Mouse (Mus musculus) lung, embryonic 14.5 days (tissue): ENCODE measurements around the gene Ass1. TPM values are rescaled to one million over a fixed set of nuclear protein-coding genes. Genes with fewer than 3 reads are reported as not detected.

Experiments
- ATAC-seq: fragments of 200-750 bp; cut with Nextera tagmentation; 2 replicates; pipeline ENCODE4 v1.8.0; 2017; ENCODE audit warnings: mild to moderate bottlenecking, moderate TSS enrichment, moderate library complexity; ENCODE audit not compliant: insufficient read depth
- DNase-seq: peaks from one replicate; pipeline ENCODE4 v3.0.0-alpha.2; 2015
- H3K27ac ChIP-seq: fragments of 300-500 bp; sonication (generic); 2 replicates; pipeline ENCODE4 v1.5.1; 2014; ENCODE audit warnings: low read depth, mild to moderate bottlenecking, moderate library complexity
- H3K27me3 ChIP-seq: fragments of 300-500 bp; sonication (generic); 2 replicates; pipeline ENCODE4 v1.6.1; 2014; ENCODE audit warnings: low read length, control low read depth; ENCODE audit not compliant: insufficient read depth
- H3K36me3 ChIP-seq: fragments of 300-500 bp; sonication (generic); 2 replicates; pipeline ENCODE4 v1.6.1; 2014; ENCODE audit warnings: control low read depth; ENCODE audit not compliant: insufficient read depth
- H3K4me1 ChIP-seq: fragments of 300-500 bp; sonication (generic); 2 replicates; pipeline ENCODE4 v1.6.1; 2014; ENCODE audit warnings: antibody characterized with exemption, control low read depth; ENCODE audit not compliant: insufficient read depth
- H3K4me2 ChIP-seq: fragments of 300-500 bp; sonication (generic); 2 replicates; pipeline ENCODE4 v1.6.1; 2014; ENCODE audit warnings: mild to moderate bottlenecking
- H3K4me3 ChIP-seq: fragments of 300-500 bp; sonication (generic); 2 replicates; pipeline ENCODE4 v1.5.1; 2014; ENCODE audit warnings: low read depth, low read length
- H3K9ac ChIP-seq: fragments of 300-500 bp; sonication (generic); 2 replicates; pipeline ENCODE4 v1.6.1; 2014
- H3K9me3 ChIP-seq: fragments of 300-500 bp; sonication (generic); 2 replicates; pipeline ENCODE4 v1.6.1; 2016; ENCODE audit warnings: low read depth, low read length, control low read depth
- CTCF ChIP-seq: IDR thresholded peaks from 2 replicates; pipeline ENCODE4 v1.5.1; 2016; ENCODE audit warnings: antibody characterized with exemption, low read depth
- WGBS: fragments of 180-500 bp; shearing (Covaris S2); extraction: QIAGEN DNeasy Blood & Tissue Kit; methylation state at CpG from one replicate; pipeline ENCODE4 v1.1.7; 2014; 5-methylcytosine and 5-hydroxymethylcytosine counted together
- polyA plus RNA-seq: library from polyadenylated mRNA; unstranded; fragments of >200 nt; fragmentation: Nextera tagmentation; extraction: Ambion mirVana; gene quantifications from 2 replicates; pipeline ENCODE4 v1.2.1, GENCODE M21; 2014

The Ass1 gene
- polyA plus RNA-seq, 1 experiment from 2014 or later, result 9.1 TPM

DNA sequence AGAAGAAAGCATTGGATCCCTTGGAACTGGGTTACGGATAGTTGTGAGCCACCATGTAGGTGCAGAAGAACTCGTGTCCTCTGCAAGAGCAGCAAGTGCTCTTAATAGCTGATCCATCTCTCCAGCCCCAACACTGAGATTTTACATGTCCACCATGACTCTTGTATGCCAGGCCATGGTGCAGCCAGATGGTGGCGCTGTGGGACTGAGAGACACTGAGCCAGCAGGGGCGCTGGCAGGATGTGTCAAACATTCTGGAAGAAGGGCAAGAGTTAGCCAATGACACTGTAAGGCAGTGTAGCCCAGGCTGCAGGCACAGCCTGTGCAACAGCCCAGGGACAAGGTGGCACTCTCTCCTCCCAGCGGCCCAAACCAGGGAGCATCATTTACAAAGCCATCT is 14.2 kb downstream of the Ass1 start:
- no peak for ATAC-seq

DNA sequence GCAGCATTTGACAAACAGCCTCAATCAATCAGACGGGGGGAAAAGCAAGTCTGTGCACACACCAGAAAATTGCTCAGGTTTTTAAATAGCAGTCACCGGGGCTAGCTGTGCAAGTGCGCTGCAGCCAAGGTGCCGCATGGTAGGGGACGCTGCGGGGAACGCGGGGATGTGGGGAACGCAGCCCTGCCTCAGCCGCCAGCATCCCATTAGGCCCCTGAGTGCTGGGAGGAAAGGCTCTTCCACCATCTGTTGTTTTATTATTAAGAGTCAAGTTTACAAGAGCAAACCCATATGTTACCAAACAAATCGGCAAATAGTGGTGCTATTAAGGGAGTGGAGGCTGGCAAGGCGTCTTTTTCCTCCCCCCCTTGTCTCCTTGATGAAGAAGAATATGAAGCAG is 19.2 kb downstream of the Ass1 start:
- TF ChIP-seq CTCF, result no peak
- 51% methylated on average over 12 of the region's 12 CpGs for WGBS
- no peak for ATAC-seq
- no peak overlapping the region for H3K9ac ChIP-seq
- H3K27ac ChIP-seq, result no peak overlapping the region
- H3K4me3 ChIP-seq, result no peak overlapping the region
- no peaks in the 10 kb centered on the region for H3K27me3 ChIP-seq
- no peak overlapping the region for H3K4me2 ChIP-seq
- H3K9me3 ChIP-seq, result no peaks in the 10 kb centered on the region
- DNase-seq, result no peak
- H3K4me1 ChIP-seq, result no peaks in the 10 kb centered on the region
- H3K36me3 ChIP-seq, result no peaks in the 10 kb centered on the region

More for the DNA sequence above, 14.2 kb downstream of the Ass1 start:
- peak; percentile 95 for TF ChIP-seq CTCF
- no peaks in the 10 kb centered on the region for H3K4me1 ChIP-seq
- no peaks in the 10 kb centered on the region for H3K27me3 ChIP-seq
- H3K36me3 ChIP-seq, result no peaks in the 10 kb centered on the region
- no peak overlapping the region for H3K9ac ChIP-seq
- WGBS, result 30% methylated on average over 5 of the region's 5 CpGs
- peak; percentile 86 for DNase-seq
- no peak overlapping the region for H3K4me2 ChIP-seq
- no peaks in the 10 kb centered on the region for H3K9me3 ChIP-seq
- no peak overlapping the region for H3K4me3 ChIP-seq
- no peak overlapping the region for H3K27ac ChIP-seq

DNA sequence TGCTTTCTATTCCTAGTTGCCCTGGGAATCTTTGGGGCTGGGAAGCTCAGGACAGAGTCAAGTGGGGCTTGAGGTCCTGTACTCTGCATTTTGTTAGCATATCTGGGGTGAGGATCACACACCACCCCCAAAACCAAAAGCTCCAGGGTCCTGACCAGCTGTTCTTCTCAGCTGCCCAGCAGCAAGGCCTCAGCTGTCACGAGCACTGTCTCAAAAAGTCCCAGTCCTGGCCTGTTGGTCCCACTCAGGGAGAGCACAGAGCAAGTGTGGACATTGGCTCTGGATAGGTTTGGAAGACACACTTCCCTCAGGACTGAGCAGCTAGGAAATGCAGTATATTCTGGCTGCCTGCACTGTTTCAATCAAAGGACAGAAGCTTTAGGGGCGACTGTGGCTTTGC is 20.5 kb downstream of the Ass1 start:
- Histone ChIP-seq H3K9ac (no peak overlapping the region), H3K4me3 (no peak overlapping the region), H3K4me2 (no peak overlapping the region), H3K27me3 (no peaks in the 10 kb centered on the region), H3K4me1 (no peaks in the 10 kb centered on the region), H3K9me3 (no peaks in the 10 kb centered on the region), H3K36me3 (no peaks in the 10 kb centered on the region), H3K27ac (no peak overlapping the region)
- WGBS, result 75% methylated on average over 2 of the region's 2 CpGs
- DNase-seq (no peak), ATAC-seq (no peak)
- TF ChIP-seq CTCF, result no peak

DNA sequence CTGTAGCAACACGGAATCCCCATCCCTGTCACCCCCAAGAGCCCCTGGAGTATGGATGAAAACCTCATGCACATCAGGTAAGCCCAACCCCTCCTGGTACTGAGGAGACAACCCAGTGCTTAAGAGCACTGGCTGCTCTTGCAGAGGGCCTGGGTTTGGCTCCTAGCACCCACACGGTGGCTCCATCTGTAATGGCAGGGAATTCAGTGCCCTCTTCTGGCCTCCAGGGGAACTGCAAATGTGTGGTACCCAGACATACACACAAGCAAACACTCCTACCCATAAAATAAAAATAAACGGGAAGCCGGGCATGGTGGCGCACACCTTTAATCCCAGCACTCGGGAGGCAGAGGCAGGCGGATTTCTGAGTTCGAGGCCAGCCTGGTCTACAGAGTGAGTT is 22.3 kb downstream of the Ass1 start:
- H3K4me3 ChIP-seq, result no peak overlapping the region
- DNase-seq, result no peak
- 89% methylated on average over 8 of the region's 8 CpGs for WGBS
- H3K9me3 ChIP-seq, result no peaks in the 10 kb centered on the region
- no peak for ATAC-seq
- no peak overlapping the region for H3K9ac ChIP-seq
- no peaks in the 10 kb centered on the region for H3K27me3 ChIP-seq
- H3K4me2 ChIP-seq, result no peak overlapping the region
- no peak overlapping the region for H3K27ac ChIP-seq
- TF ChIP-seq CTCF, result peak; percentile 33; the same call in 1 of the 2 replicates
- no peaks in the 10 kb centered on the region for H3K36me3 ChIP-seq
- no peaks in the 10 kb centered on the region for H3K4me1 ChIP-seq

DNA sequence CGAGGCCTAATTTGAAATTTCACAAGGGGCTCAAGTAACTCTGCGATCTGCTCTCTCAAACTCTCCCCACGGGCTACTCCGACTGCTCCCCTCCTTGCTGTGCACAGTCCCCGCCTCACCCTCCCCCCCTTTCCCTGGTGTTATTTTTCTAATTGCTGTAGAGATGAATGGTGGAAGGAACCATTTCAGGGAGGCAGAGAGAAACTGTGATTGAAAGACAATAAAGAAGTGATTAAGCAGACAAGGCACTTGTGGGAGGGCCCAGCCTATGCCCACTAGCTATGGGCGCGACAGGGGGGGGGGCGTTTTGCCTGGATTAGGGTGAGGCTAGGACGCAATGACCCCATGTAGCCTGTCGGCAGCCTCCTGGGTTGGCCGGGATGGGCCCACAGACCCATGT is 23.2 kb downstream of the Ass1 start:
- no peak for TF ChIP-seq CTCF
- no peak overlapping the region for H3K27ac ChIP-seq
- H3K4me1 ChIP-seq, result no peaks in the 10 kb centered on the region
- H3K4me3 ChIP-seq, result no peak overlapping the region
- no peaks in the 10 kb centered on the region for H3K27me3 ChIP-seq
- H3K9ac ChIP-seq, result no peak overlapping the region
- DNase-seq (no peak), ATAC-seq (no peak)
- no peak overlapping the region for H3K4me2 ChIP-seq
- WGBS, result 71% methylated on average over 11 of the region's 11 CpGs
- H3K9me3 ChIP-seq, result no peaks in the 10 kb centered on the region
- H3K36me3 ChIP-seq, result no peaks in the 10 kb centered on the region

DNA sequence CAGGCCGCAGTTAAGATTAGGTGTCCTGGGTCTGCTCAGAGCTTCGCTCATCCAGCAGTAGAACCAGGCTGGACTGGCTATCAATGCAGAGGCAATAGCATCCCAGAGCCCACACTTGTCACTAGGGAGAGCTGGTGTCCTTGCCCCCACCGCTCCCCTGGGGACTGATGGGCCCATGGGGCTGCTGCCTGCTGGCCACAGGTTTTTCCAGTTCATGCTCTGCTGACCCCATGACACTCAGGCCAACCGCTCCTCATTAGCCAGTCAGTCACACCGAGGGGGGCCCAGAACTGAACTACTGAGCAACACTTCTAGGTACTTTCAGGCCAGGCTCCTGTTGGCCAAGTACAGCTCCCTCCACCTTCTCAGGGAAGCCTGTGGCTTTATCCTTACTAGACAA is 24.3 kb downstream of the Ass1 start:
- H3K4me2 ChIP-seq, result no peak overlapping the region
- DNase-seq, result no peak
- H3K4me3 ChIP-seq, result no peak overlapping the region
- H3K27me3 ChIP-seq, result no peaks in the 10 kb centered on the region
- WGBS, result 80% methylated on average over 5 of the region's 5 CpGs
- H3K36me3 ChIP-seq, result no peaks in the 10 kb centered on the region
- H3K4me1 ChIP-seq, result no peaks in the 10 kb centered on the region
- no peak for TF ChIP-seq CTCF
- ATAC-seq, result no peak
- no peak overlapping the region for H3K27ac ChIP-seq
- H3K9me3 ChIP-seq, result no peaks in the 10 kb centered on the region
- H3K9ac ChIP-seq, result no peak overlapping the region

DNA sequence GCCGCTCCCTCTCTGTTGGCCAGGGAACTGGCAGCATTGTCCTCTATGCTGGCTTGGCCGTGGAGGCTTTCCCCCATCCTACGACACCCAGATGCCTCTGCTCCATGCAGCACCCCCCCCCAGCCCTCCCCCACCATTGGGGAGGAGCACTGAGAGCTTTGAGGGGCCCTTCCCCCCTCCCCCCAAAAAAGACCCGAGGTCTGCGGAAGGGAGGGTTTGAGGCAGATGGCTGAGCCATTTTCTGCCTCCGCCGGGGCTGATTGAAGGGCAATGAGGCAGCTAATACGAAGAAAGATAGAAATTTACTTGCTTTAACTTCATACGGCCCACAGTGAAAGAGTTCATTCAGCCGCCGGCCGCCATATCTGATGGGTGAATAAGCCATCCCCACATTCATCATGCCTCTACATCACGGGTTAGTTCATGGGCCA is 25.1 kb downstream of the Ass1 start:
- Histone ChIP-seq H3K4me1 (no peaks in the 10 kb centered on the region), H3K9ac (no peak overlapping the region), H3K36me3 (no peaks in the 10 kb centered on the region), H3K27ac (no peak overlapping the region), H3K4me3 (no peak overlapping the region), H3K9me3 (no peaks in the 10 kb centered on the region), H3K27me3 (no peaks in the 10 kb centered on the region), H3K4me2 (no peak overlapping the region)
- DNase-seq (no peak), ATAC-seq (no peak)
- WGBS, result 63% methylated on average over 13 of the region's 13 CpGs
- no peak for TF ChIP-seq CTCF

DNA sequence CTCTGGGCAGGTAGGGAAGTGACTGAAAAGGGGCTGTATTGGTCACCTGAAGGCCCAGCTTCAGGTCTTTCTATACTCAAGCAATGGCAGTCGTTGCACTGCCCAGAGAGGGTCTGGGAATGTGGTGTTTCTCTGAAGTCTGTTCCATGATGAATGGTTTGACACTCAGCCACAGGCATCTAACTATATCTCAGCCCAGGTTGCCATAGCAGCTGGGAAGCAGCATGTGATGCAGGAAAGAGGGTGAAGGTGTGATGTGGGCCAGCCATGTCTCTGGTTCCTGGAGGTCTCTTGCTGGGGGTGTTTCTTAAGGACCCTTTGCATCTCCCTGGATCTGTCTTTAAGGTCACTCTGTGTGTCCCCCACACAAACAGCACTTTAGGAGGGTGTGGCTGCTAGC is 26.1 kb downstream of the Ass1 start:
- Histone ChIP-seq H3K4me3 (no peak overlapping the region), H3K9me3 (no peaks in the 10 kb centered on the region), H3K4me2 (no peak overlapping the region), H3K9ac (no peak overlapping the region), H3K4me1 (no peaks in the 10 kb centered on the region), H3K27me3 (no peaks in the 10 kb centered on the region), H3K27ac (no peak overlapping the region), H3K36me3 (no peaks in the 10 kb centered on the region)
- DNase-seq (no peak), ATAC-seq (no peak)
- TF ChIP-seq CTCF, result no peak
- WGBS, result 17% methylated on average over 1 of the region's 1 CpGs
